Mouse (Mus musculus) erythroblast, adult 5-6 weeks (primary cell): ENCODE data around the gene Arhgap15. TPM values are rescaled to one million over a fixed set of nuclear protein-coding genes. Genes with fewer than 3 reads are reported as not detected.

Source experiments
- ATAC-seq: replicated peaks from 2 replicates; pipeline ENCODE4 v1.8.0; 2016; ENCODE audit warnings: moderate number of reproducible peaks, mild to moderate bottlenecking, moderate TSS enrichment, inconsistent platforms; ENCODE audit not compliant: poor library complexity, low FRiP score, severe bottlenecking
- total RNA-seq, 2 experiments: library from RNA; stranded (forward) in 1 of 2; stranded (reverse) in 1 of 2; fragments of 150-400 nt in 1 of 2; fragments of 200-764, 138-1000 nt in 1 of 2; gene quantifications; 2 replicates each; pipeline versions ENCODE4 v1.2.3 to v1.2.4; 2015 to 2017; ENCODE audit warnings: low replicate concordance in 2 of 2

Arhgap15 gene
- total RNA-seq, 2 experiments from 2014 or later = 17.0 to 32.5 TPM

DNA sequence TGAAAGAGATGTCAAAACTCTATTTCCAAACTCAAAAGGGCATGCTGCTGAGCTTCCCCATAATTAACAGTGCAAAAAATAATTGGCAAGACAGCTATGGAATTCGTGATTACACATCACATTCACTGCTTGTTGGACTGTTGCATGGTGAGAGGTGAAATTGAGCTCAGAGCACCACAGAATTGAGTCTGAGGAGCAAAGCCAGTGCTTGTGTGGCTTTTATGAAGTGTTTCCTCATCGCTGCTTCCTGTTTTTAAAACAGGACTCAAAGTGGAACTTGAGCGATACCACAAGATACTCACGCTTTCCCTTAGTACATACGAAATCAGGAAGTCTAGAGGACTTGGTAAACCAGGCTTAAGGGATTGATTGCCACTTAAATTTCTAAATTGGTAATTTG is 24.0 kb downstream of the Arhgap15 start:
- ATAC-seq = no peak

DNA sequence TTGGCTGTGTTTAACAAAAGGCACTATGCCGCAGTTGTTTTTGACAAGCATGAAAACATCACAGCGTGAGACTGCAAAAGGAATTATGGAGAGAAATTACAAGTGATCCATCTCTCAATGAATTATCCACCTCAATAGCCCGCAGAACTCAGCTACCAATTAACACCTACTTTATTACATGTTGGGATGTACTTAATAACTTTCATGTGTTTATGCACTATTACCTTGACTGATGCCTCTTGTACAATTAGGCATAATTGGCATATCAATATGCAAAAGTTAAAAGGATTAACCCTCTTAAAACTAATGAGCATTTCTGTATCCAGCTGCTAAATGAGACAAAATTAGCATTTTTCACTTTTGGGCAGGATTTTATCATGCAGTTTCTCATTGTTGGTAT is 33.5 kb downstream of the Arhgap15 start:
- ATAC-seq = no peak

DNA sequence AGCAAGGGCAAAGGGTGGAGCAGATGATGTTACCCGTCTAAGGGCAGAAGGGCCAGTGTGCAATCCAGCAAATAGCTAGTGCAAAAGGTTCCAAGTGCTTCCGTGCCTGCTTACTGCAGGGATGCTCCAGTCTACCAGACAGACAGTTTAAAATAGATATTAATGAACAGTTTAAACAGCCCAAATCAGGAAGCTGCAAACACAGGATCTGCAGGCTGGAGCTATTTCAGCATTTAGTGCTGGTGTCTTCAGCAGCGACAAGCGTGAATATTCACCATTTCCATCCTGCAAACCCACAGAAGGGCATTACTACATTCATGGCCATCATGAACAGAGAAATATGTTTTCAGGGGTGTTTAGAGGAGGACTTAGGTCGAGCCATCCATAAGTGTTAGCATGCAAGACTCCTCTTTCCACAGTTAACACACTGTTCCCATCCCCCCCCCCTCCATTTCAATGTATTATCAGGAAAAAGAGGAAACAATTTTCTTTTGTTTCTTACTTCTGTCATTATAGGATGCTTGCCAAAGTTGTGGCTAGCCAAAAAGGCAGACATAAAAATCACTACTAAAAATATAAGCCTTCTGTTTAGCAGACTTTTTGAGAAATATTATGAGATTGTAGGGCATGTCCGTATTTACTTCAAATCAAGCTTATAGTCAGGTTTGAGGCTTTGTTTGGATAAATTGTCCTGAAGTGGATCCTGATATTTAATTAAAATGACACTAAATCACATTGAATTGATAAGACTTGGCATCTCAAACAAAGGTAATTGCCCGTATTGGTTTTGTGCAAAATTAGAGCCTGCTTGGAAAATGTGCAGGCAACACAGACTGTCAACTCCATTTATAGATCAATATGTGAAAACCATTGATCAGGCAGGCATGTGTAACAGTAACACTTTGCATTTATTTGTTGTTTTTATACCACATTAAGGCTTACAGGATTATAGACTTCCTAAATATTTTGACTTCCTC is 35.4 kb downstream of the Arhgap15 start:
- ATAC-seq = no peak

DNA sequence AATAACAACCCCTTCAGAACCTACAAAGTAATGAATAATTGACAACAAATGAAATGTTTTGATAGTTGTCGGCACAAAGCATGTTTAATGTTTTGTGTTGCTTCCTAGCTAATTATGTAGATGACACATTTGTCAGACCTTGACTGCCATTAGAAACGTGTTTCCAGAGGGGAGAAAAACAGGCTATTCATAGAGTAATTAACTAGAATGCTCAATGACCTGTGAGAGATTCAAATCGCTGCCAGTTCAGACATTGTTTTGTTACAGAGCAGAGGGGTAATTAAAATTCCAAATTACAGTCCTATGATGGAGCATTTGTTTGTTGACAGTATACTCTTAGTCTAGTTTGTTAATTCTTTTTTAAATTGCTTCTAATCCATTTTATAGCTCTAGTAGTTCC is 37.5 kb downstream of the Arhgap15 start:
- no peak for ATAC-seq

DNA sequence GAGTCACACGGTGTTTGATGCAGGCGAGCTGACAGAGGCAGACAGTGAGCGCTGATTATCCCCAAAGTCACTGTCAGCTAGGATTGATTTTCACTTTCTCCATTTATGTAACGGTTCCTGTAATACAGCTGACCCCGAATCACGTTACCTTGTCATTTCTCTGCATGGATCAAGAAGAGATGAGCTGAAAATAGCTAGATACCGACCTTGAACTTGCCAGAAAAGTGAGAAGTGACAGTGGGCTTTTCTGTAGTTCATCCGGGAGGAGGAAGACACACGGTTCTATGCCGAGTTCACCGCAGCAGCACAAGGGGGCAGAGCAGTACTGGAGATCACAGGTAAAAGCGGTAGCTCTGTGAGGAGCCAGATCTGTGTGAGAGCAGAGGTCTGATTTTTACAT is 38.5 kb downstream of the Arhgap15 start:
- ATAC-seq = no peak

DNA sequence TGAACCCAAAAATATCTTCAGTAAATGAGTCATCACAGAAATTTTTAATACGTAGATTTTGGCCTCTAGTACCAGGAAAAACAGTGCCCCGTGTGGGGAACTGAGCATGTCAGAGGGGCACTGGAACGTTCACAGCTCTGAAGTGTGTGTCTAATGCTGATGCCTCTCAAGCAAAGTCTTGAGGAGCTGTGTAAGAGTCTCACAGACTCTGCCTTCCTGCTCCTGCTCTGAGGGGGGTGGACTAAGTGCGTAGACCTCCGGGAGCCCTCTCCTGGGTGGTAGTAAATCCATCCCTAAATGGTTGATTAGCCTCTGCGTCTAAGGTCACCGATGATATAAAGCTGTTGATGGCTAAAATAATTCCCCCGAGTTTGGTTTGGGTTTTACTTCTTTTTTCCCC is 39.9 kb downstream of the Arhgap15 start:
- ATAC-seq = no peak

DNA sequence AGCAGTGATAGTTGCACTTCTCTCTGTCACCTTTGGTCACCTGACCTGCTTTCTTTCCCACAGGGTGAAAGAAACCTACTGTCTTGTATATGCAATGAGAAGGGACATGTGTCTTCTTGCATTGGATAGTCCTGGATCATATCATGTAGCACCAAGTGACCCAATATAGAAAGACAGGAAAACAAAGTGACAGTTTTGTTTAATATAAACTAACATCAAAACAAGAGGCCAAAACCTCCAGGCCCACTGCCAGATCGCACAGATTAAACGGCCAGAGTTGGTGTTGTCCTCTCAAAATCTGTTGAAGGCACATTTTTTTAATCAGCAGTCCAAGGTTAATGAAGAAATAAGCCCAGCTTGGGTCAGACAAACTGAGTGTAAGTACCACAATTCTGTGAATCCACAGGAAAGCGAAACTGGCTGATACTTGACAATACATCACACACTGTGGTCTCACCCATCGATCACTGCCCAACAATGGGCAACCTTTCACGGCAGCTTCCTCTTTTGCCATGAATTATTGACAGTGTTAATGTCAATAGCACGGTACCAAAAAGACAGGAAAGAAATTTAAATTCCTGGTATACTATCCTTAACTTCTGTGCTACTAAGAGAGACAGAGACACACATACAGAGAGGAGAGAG is 41.5 kb downstream of the Arhgap15 start:
- no peak for ATAC-seq

DNA sequence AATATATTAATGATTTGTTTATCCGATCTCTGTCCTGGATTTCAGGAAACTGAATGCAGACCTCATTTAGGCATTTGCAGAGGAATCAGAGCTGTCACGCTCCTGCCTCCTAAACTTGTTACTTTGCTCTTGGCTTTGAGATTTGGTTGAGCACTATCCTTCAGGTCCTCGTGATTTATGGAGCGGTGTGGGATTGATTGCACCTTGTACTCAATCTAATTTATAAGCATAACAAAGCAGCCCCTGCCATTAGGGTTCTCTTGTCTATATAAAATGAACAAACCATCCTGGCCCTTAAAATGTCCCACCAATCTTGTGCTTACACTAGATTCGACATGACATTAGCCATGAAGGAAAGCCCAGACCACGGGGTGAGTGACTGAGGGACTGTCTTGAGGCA is 43.0 kb downstream of the Arhgap15 start:
- ATAC-seq = no peak

DNA sequence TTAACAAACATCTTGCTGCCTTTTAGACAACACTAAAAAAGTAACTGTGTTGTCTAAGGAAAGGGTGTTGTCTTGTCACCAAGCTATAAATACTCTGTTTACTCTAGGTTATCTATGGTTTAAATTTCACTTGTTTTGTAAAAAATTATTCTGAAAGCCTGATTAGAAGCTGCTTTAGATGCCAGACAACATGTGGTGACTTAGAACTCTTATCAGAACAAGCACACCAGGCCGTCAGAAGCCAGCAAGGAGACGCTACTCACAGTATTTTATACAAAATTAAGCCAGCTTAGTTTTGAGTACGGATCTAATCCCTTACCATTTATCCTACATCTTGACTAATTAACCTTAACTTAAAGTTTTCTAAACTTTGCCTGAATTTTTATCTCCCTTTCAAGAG is 44.5 kb downstream of the Arhgap15 start:
- ATAC-seq = peak; percentile 74

DNA sequence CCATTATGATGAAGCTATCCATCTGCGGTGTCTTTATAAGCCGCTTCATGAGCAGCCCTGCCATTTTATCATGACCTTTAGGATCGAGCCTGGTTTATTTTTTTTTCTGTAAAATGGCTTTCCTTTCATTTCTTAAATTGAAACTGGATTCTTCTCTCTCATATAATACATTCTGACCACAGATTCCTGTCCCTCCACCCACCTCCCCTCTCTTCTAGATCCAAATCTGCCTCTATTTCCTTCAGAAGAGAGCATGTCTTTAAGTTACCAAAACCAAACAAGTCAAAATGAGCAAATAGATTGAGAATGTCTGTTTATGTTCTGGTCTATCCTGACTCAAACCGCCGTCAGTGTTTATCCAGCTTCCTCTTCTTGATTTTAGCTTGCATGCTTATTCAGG is 46.1 kb downstream of the Arhgap15 start:
- no peak for ATAC-seq

DNA sequence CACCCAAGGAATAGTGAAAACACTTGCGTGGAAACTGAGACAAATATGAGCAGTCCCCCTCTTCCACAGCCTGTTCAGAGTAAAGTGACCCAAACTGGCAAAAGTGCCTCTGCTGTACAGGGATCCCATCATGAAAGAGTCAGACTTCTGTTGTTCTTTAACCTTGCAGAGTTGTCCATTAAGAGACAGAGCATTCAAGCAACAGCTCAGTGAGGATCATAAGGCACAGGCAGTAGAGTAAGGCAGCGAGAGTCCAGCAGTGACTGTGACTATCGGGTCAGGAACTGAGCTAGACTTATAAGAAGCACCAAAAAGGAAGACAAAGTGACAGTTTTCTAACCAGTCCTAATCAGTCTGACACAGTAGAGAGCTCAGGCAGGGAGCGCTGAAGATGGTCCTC is 47.8 kb downstream of the Arhgap15 start:
- ATAC-seq = no peak

DNA sequence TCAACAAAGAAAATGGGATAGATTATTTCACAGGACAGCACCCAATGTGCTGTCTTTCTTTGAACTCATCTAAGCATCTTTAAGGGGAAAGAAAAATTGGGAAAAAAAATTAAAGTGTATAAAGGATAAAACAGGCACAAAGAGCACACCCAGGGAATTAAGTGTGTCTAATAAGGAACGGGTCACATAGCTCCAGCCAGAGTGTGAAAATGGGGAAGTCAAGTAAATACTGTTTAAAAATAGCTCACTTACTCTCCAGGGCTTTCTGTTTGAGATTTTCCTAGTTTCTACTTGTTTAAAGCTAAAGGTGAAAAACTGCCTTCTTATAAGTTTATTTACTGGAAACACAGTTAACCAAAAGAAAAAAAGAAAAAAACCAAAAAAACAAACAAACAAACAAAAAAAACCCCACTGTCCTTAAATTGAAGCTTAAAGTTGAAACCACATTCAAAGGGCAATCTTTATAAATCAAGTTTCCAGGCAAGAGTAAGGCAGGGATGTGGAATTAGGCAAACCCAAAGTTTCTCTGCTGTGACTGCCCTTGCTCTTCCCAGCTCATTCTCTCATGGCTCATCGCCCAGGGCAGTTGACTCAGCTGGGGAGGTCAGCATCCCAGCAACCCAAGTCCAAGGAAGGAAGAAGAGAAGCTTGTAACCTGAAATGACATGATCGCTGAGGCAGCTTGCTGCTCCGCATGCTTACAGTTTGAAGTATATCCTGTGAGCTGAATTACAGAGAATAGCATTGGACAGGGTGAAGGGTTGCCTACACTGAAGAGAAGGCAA is 57.5 kb downstream of the Arhgap15 start:
- ATAC-seq = no peak

DNA sequence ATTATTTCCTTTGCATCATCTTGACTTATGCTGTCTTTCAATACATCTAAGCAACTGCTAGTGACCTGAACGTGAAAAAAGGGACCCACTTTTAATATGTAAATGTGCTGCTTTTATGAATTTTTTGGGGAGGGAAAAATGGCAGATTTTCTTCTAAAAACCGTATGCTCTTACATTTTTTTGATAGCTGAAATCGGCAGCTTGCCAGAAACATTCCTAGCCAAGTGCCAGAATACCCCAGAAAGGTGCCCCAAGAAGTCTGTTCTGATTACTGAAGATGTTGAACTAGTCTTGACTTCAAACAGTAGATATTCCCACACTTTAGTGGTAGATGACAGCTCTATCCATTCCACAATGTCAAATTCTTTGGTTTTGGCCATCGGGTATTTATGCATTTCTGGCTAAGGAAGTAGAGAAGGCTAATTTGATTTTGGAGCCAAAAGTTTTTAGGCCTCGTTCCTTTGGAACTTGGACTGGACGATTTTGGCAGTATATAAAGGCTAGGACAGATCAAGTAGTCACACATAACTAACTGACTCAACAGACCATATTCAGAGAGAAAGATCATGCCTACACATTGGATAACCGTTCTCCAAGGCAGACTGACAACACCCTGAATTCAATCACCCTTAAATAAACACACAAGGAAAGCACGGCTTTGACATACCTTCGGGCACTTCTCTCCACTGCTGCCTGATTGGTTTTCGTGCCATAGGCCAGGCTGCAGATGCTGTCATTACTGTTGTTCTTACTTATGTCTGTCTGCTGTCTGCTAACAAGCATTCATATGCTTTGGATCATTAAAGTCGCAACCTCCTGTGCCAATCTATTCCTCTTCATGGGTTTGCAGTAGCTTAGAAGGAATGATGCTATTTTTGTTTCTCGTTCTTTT is 67.5 kb downstream of the Arhgap15 start:
- no peak for ATAC-seq

DNA sequence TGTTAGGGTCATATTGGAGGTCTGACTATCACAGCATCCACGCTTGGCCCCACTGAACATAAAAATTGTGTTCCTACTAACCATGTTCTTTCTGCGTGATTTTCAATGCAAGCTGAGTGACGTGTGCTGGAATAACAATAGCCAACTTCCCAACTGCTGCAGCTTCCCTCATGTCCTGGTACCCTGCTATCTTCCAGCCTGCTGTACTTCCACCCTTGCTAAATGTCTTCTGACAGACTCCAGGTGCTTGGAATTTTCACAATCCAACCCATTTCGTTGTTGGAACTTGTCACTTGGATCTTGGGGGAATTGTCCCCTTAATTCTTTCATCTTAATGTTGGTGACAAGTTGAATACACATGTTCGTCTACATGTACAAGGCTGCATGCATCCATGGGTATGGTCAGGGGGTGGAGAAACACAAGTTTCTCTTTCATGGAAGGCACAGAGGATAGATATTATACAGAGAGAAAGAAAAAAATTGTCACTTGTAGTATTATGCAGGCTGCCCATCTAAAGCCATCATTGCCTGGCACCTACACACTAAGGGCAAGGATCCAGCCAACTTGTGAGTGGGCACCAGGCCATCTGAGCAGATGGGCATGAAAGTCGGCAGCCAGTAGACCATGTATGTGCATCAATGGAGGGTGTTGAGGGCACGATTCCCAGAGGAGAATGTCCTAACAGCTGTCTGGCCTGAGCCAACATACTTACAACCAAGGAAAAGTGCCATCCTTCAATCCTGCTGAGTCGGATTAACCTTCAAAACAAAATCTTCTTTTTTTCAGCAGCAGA is 68.4 kb downstream of the Arhgap15 start:
- ATAC-seq = no peak

DNA sequence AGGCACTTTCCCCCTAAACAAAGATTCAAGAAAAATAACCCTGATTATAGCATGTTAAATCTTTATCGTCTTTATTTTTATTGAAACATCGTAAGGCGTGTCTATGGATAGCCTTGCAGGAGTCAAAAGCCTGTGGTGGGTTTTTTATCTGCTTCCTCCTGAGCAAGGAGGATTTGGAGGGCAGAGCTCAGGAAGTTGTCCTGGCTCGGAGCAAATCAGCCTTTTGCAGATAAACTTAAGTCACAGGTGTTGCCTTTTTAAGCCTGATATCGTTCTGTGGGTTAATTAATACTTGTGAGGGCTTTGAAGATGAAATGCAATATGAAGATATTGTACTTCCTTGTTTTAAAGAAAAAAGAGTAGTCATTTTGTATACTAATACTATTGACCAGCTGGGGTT is 87.3 kb downstream of the Arhgap15 start:
- ATAC-seq = no peak; the same call in 1 of the 2 replicates

DNA sequence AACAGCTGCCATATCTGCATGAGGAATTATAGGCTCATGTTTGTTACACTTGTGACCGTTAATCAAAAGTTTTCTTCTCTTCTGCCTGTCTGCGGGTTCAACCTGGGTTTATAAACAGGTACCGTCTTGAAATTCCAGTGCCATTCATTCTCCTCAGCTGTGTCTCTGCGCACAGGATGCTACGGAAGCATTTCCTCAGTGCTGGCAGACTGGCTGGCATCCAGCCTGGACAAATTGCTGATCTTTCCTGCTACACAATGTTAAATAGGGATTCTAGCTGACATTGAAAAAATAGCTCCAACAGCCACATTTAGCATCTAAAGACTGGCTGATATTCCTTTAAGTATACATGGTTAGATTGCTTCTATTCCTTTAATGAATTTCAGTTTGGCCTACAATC is 93.0 kb downstream of the Arhgap15 start:
- ATAC-seq = no peak

DNA sequence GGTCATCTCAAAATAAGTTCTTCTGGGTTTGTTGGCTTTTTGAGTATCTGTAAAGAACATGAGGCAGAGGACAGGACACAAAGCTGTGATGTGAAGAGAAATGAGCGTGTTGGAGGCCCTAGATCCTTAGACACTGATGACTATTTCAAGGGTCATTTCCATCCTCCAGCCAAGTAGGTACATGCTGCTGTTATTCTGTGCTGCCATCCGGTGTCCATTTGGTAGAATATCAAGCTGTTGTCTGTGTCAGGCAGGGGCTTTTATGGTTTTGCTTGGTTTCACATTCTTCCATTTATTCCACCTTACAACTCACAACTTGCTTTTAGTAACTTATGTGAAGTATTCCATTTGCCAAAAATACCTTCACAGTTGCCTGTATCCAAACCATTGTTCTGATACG is 102.6 kb downstream of the Arhgap15 start:
- no peak for ATAC-seq

DNA sequence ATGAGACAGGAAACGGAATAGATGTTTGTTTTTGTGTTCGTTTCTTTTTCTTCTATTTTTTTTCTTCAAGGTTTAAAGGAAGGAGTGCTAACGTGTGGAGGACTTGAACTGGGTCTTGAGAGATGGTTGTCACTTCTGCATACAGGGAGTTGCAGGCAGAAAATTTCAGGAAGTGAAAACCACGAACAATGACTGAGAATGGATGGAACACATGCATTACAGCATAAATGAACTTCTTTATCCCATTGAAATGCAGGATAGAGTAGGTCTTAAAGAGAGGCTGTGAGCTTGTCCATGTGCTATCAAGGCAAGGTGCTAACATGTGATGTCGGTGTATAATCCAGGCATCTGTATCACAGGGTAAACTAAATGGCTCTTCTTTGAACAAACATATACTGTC is 114.1 kb downstream of the Arhgap15 start:
- ATAC-seq = no peak
